Mouse (Mus musculus): ENCODE measurements around the gene Olfr1412. TPM values are rescaled to one million over a fixed set of nuclear protein-coding genes. Genes with fewer than 3 reads are reported as not detected.

Olfr1412 gene
- not detected in 2 replicates for polyA plus RNA-seq (2015; fragmentation: Nextera tagmentation; extraction: Ambion mirVana)

DNA sequence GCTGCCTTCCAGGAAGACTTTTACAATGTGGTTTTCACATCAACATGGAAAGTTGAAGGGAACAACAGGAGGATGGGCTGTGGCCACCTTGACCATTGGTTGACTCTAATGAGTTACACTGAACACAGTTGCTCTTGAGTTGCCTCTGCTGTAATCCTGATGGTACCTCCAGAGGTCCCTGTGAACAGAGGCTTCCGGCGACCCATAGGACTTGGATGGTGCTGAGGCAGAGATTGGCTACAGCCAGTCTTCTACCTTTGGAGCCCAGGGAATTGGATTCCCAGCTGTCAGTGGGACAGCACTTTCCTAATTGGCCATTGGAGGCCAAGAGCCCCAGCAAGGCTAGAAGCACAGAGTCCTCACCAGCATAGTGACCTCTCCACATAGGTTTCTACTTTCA lies at the start of gene Olfr1412:
Gene Olfr1412, plus strand, starts transcription at position 301 of the 400 bp plus-strand sequence.
- no peak for ATAC-seq (replicated peaks)
- no peaks in the 10 kb centered on the region for H3K36me3 ChIP-seq
- WGBS: 87% methylated on average over 2 of the region's 2 CpGs
- H3K4me1 ChIP-seq: no peaks in the 10 kb centered on the region
- H3K27me3 ChIP-seq: no peaks in the 10 kb centered on the region
- H3K4me3 ChIP-seq: no peak within 1 kb of the TSS
- no peak within 1 kb of the TSS for H3K27ac ChIP-seq (replicated peaks)
- H3K9ac ChIP-seq (replicated peaks): no peak within 1 kb of the TSS
- no peaks in the 10 kb centered on the region for H3K9me3 ChIP-seq
- no peak within 1 kb of the TSS for H3K4me2 ChIP-seq (replicated peaks)

DNA sequence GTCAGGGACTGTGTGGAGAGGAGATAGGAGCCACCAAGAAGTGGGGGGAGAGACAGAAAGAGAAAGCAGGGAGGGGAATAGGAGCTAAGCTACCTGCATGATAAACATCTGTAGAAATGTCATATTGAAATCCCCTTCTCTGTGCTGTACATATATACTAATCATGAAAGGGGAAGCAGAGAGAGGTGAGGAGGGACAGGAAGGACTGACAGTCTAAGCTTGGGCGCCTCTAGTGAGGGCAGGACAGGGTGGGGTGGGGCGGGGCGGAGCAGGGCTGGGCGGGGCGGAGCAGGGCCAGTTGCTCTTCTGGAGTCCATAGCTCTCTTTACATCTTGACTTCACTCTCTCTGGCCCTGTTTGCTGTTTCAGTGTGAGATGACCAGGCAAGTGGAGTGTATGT lies 48.6 kb upstream of the Olfr1412 start:
- WGBS: 42% methylated on average over 4 of the region's 5 CpGs
- no peaks in the 10 kb centered on the region for H3K27me3 ChIP-seq
- no peak for ATAC-seq (replicated peaks)

DNA sequence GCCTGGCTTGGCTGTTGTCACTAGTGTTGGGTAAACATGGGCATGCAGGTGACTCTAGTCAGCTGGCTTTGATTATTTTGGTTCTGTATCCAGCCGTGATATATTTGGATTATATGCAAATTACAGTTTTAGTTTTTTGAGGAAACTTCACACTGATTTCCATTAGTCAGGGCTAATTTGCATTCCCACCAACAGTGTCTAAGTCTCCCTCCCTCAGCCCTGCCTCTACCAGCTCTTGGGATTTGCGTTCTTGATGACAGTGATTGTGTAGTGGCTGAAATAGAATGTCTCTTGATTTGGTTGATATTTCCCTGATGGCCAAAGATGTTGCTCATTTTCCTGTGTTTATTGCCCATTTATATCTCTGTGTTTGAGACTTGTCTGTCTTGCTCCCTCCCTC lies 46.5 kb upstream of the Olfr1412 start:
- H3K36me3 ChIP-seq: no peaks in the 10 kb centered on the region
- no peak overlapping the region for H3K27ac ChIP-seq (replicated peaks)
- ATAC-seq (replicated peaks): no peak
- no peaks in the 10 kb centered on the region for H3K9me3 ChIP-seq
- H3K4me1 ChIP-seq: no peaks in the 10 kb centered on the region
- H3K4me2 ChIP-seq (replicated peaks): no peak overlapping the region
- no peak overlapping the region for H3K4me3 ChIP-seq
- 44% methylated on average over 2 of the region's 2 CpGs for WGBS
- H3K9ac ChIP-seq (replicated peaks): no peak overlapping the region
- H3K27me3 ChIP-seq: no peaks in the 10 kb centered on the region

More for the DNA sequence above, 48.6 kb upstream of the Olfr1412 start:
- H3K27ac ChIP-seq (replicated peaks): no peak overlapping the region
- no peaks in the 10 kb centered on the region for H3K36me3 ChIP-seq
- H3K9ac ChIP-seq (replicated peaks): no peak overlapping the region
- H3K4me3 ChIP-seq: no peak overlapping the region
- H3K9me3 ChIP-seq: no peaks in the 10 kb centered on the region
- no peaks in the 10 kb centered on the region for H3K4me1 ChIP-seq
- H3K4me2 ChIP-seq (replicated peaks): no peak overlapping the region

- H3K36me3 ChIP-seq: no peaks in the 10 kb centered on the region
- no peak overlapping the region for H3K27ac ChIP-seq (replicated peaks)
- 72% methylated on average over 2 of the region's 2 CpGs for WGBS
- no peaks in the 10 kb centered on the region for H3K27me3 ChIP-seq
- no peaks in the 10 kb centered on the region for H3K9me3 ChIP-seq
- H3K9ac ChIP-seq (replicated peaks): no peak overlapping the region
- no peak overlapping the region for H3K4me3 ChIP-seq
- no peak overlapping the region for H3K4me2 ChIP-seq (replicated peaks)
- no peaks in the 10 kb centered on the region for H3K4me1 ChIP-seq
- ATAC-seq (replicated peaks): no peak
Observed at GRCm38 (mm10) chr1:92545929-92546328, 39.6 kb upstream of the Olfr1412 start.

GRCm38 (mm10) chr1:92571022-92571421 lies 14.6 kb upstream of the Olfr1412 start, which contains the start of gene Olfr1413:
Olfr1413 (plus strand) TSS chr1:92571322.
- no peak within 1 kb of the TSS for H3K4me3 ChIP-seq
- no peaks in the 10 kb centered on the region for H3K9me3 ChIP-seq
- H3K27ac ChIP-seq (replicated peaks): no peak within 1 kb of the TSS
- WGBS: 86% methylated on average over 3 of the region's 3 CpGs
- H3K36me3 ChIP-seq: no peaks in the 10 kb centered on the region
- no peak within 1 kb of the TSS for H3K9ac ChIP-seq (replicated peaks)
- ATAC-seq (replicated peaks): no peak
- no peaks in the 10 kb centered on the region for H3K27me3 ChIP-seq
- H3K4me2 ChIP-seq (replicated peaks): no peak within 1 kb of the TSS
- no peaks in the 10 kb centered on the region for H3K4me1 ChIP-seq

DNA sequence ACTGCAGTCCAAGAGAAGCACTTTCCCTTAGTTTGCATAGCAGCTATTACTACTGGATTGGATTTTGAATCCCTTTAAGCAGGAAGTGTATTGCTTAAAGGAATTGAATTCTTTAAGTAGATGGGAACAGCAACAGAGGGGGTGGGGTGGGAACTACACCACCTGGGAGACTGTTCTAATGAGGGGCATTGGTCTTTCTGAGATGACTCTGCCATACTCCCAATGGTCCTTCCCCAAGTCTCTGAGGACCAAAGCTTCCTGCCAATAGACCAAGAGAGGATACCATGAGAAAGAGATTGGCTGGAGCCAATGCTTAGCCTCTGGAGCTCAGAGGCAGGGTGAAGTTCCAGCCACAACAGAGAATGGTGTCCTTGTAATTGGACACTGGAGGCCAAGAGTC lies 8.5 kb downstream of the Olfr1412 start, which contains the start of gene Olfr1411:
Gene Olfr1411, plus strand, starts transcription at position 301 of the 400 bp plus-strand sequence.
- H3K27ac ChIP-seq (replicated peaks): no peak within 1 kb of the TSS
- no peaks in the 10 kb centered on the region for H3K4me1 ChIP-seq
- H3K9me3 ChIP-seq: no peaks in the 10 kb centered on the region
- no peaks in the 10 kb centered on the region for H3K36me3 ChIP-seq
- H3K4me2 ChIP-seq (replicated peaks): no peak within 1 kb of the TSS
- no peaks in the 10 kb centered on the region for H3K27me3 ChIP-seq
- H3K9ac ChIP-seq (replicated peaks): no peak within 1 kb of the TSS
- ATAC-seq (replicated peaks): no peak
- no peak within 1 kb of the TSS for H3K4me3 ChIP-seq

- H3K4me3 ChIP-seq: no peak overlapping the region
- WGBS: 90% methylated on average over 3 of the region's 3 CpGs
Observed at GRCm38 (mm10) chr1:92596019-92596418, 10.4 kb downstream of the Olfr1412 start.

GRCm38 (mm10) chr1:92605482-92605881 lies 19.9 kb downstream of the Olfr1412 start, which contains the start of gene Olfr1410:
Olfr1410 (plus strand) TSS chr1:92605782.
- Histone ChIP-seq H3K4me2 (replicated peaks) (no peak within 1 kb of the TSS), H3K27ac (replicated peaks) (no peak within 1 kb of the TSS), H3K9ac (replicated peaks) (no peak within 1 kb of the TSS), H3K4me3 (no peak within 1 kb of the TSS), H3K4me1 (no peaks in the 10 kb centered on the region), H3K27me3 (no peaks in the 10 kb centered on the region), H3K36me3 (no peaks in the 10 kb centered on the region), H3K9me3 (no peaks in the 10 kb centered on the region)
- WGBS: 93% methylated on average over 1 of the region's 1 CpGs
- no peak for ATAC-seq (replicated peaks)

More at GRCm38 (mm10) chr1:92596019-92596418, 10.4 kb downstream of the Olfr1412 start:
- no peak for ATAC-seq (replicated peaks)
- Histone ChIP-seq H3K27ac (replicated peaks) (no peak overlapping the region), H3K9ac (replicated peaks) (no peak overlapping the region), H3K4me2 (replicated peaks) (no peak overlapping the region), H3K36me3 (no peaks in the 10 kb centered on the region), H3K27me3 (no peaks in the 10 kb centered on the region), H3K9me3 (no peaks in the 10 kb centered on the region), H3K4me1 (no peaks in the 10 kb centered on the region)

- no peaks in the 10 kb centered on the region for H3K36me3 ChIP-seq
- no peaks in the 10 kb centered on the region for H3K4me1 ChIP-seq
- H3K4me3 ChIP-seq: no peak overlapping the region
- no peak for ATAC-seq (replicated peaks)
- no peak overlapping the region for H3K9ac ChIP-seq (replicated peaks)
- 0 out of 2 replicates have a peak, but pooled peaks cover 5% of the 10 kb centered on the region for H3K27me3 ChIP-seq
- no peaks in the 10 kb centered on the region for H3K9me3 ChIP-seq
- 70% methylated on average over 4 of the region's 4 CpGs for WGBS
- no peak overlapping the region for H3K4me2 ChIP-seq (replicated peaks)
- no peak overlapping the region for H3K27ac ChIP-seq (replicated peaks)
Observed at GRCm38 (mm10) chr1:92607711-92608110, 22.1 kb downstream of the Olfr1412 start.

DNA sequence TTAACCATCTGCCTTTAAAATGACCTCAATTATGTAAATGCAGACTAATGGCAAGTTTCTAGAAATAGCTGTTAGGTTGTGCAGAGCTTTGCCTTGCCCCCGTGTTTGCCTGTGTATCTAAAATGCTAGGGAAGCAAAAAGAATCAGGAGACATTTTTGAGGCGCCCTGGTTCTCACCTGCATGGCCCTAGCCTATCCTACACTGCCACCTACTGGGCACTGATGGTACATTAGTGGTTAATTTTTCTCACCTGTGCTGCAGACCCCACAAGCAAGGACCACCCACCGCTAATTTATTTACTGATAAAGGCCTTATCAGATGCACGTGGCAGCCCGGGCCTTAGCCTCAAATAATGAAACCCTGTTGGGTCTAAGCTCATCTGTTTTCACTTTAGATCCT lies 25.4 kb downstream of the Olfr1412 start:
- 0 out of 2 replicates have a peak, but pooled peaks cover 5% of the 10 kb centered on the region for H3K27me3 ChIP-seq
- ATAC-seq (replicated peaks): no peak
- H3K9ac ChIP-seq (replicated peaks): no peak overlapping the region
- H3K9me3 ChIP-seq: no peaks in the 10 kb centered on the region
- H3K27ac ChIP-seq (replicated peaks): no peak overlapping the region
- no peak overlapping the region for H3K4me2 ChIP-seq (replicated peaks)
- WGBS: 8% methylated on average over 5 of the region's 5 CpGs
- peaks cover 3% of the 10 kb centered on the region; the same call in 1 of the 2 replicates for H3K4me1 ChIP-seq
- no peak overlapping the region for H3K4me3 ChIP-seq
- no peaks in the 10 kb centered on the region for H3K36me3 ChIP-seq

DNA sequence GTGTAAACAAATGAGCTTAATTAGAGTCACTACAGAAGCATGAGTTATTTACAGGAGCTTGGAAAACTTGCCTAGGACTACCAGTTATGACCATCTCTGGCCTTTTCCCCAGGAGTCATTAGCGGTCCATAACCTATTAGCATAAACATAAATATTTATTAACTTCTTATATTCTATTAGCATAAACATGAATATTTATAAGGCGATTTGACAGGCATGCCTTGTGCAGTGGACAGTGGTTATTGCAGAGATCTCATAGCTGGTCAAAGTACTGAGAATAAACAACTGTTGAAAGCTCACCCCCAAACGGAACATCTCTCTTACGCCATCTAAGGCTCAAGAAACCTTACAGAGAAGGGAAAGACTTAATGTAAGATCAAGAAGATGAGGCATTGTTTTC lies 27.6 kb downstream of the Olfr1412 start:
- no peak overlapping the region for H3K4me3 ChIP-seq
- 33% methylated on average over 4 of the region's 4 CpGs for WGBS
- H3K4me2 ChIP-seq (replicated peaks): no peak overlapping the region
- no peak overlapping the region for H3K27ac ChIP-seq (replicated peaks)
- no peak overlapping the region for H3K9ac ChIP-seq (replicated peaks)
- H3K36me3 ChIP-seq: no peaks in the 10 kb centered on the region
- no peaks in the 10 kb centered on the region for H3K9me3 ChIP-seq
- peaks cover 3% of the 10 kb centered on the region; the same call in 1 of the 2 replicates for H3K4me1 ChIP-seq
- H3K27me3 ChIP-seq: 0 out of 2 replicates have a peak, but pooled peaks cover 5% of the 10 kb centered on the region
- ATAC-seq (replicated peaks): no peak

DNA sequence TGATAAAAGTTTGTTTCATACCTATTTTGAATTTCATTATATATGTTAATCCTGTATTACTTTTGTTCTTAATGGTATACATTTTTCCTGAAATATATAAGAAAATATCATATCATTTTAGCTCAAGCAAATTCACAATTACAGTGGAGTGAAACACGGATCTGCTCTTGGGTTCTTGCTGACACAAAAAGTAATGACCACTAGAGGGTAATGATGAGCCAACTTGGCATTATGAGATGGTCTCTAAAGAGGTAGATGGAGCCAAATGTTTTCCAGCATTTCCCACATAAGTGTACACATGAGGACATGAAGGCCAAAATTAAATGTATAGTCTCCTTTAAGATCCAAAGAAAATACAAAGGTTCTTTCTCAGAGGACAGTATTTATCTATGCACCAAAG lies 28.9 kb downstream of the Olfr1412 start:
- no peaks in the 10 kb centered on the region for H3K9me3 ChIP-seq
- no peak overlapping the region for H3K9ac ChIP-seq (replicated peaks)
- H3K36me3 ChIP-seq: no peaks in the 10 kb centered on the region
- H3K27ac ChIP-seq (replicated peaks): no peak overlapping the region
- 11% methylated on average over 1 of the region's 1 CpGs for WGBS
- ATAC-seq (replicated peaks): no peak
- 0 out of 2 replicates have a peak, but pooled peaks cover 5% of the 10 kb centered on the region for H3K27me3 ChIP-seq
- no peak overlapping the region for H3K4me2 ChIP-seq (replicated peaks)
- H3K4me3 ChIP-seq: no peak overlapping the region
- peaks cover 3% of the 10 kb centered on the region; the same call in 1 of the 2 replicates for H3K4me1 ChIP-seq

- Histone ChIP-seq H3K4me1 (peaks cover 3% of the 10 kb centered on the region; the same call in 1 of the 2 replicates), H3K9me3 (no peaks in the 10 kb centered on the region), H3K4me3 (no peak overlapping the region), H3K9ac (replicated peaks) (no peak overlapping the region), H3K4me2 (replicated peaks) (no peak overlapping the region), H3K36me3 (no peaks in the 10 kb centered on the region), H3K27me3 (0 out of 2 replicates have a peak, but pooled peaks cover 5% of the 10 kb centered on the region), H3K27ac (replicated peaks) (no peak overlapping the region)
- WGBS: 84% methylated on average over 1 of the region's 1 CpGs
- no peak for ATAC-seq (replicated peaks)
Observed at GRCm38 (mm10) chr1:92616046-92616445, 30.5 kb downstream of the Olfr1412 start.
